Mouse (Mus musculus): ENCODE measurements at regions not wholly inside any gene's neighbourhood (a gene's known extent, or its start where the extent isn't known, plus 50 kb on each side); places are given as distances from the start of the nearest gene placed in this dataset.

DNA sequence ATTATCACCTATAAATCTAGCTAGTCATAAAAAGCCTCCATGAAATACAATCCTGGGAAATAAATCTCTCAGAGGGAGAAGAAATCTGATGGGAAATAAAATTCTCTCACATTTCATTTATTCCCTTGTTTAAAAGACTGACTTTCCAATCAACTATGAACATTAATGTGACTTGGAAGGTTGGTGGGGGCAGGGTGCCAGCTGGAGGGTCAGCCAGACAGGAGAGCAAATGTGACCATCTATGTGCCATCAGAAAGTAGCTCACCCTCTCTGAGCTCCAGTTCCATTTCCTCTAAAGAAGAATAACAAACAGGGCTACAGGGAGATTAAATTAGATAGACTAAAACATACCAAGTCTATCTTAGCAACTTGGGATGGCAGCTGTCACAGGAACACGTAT, 257.0 kb downstream of the Dhx15 start:
- TF ChIP-seq CTCF (conservative IDR thresholded peaks at IDR 0.05; ENCODE audit: low read length) = no peak
- no peak for TF ChIP-seq POU5F1 (IDR thresholded peaks at IDR 0.05; ENCODE audit: borderline replicate concordance, low read length)
- TF ChIP-seq NANOG (IDR thresholded peaks at IDR 0.05; ENCODE audit: borderline replicate concordance, low read length) = no peak

Data from E14TG2a.4 (cell line).